Mouse (Mus musculus): ENCODE results near the gene Clta.

The Clta gene

GRCm38 (mm10) chr4:44072146-44072872 lies 68.1 kb downstream of the Clta start:
- peak; percentile 72 for DNase-seq (ENCODE audit: low read depth, low spot score)

DNA sequence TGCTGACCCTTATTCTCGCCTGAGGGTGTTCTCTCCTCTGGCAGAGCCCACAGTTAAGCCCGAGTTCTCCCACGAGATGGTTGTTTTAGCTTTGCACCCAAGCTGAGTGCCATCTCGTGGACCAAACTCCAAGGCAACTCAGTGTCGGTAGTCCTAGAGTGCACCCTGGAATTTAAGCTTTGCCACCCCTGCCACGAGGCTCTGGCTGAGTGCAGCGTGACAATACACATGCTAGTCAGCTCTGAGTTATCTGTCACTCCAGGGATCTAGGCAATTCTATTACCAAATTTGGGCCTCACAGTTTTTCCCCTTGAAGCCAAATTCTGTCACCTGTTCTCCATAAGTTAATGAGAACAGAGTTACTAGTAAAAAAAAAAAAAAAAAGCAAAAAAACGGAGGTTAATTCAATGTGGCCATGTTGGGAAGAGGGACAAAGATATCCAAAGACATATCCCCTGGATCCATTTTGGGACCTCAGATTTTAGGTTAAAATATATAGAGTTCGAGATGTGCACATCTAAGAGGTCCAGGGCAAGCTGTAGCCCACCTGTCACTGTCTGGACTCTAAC lies 68.7 kb downstream of the Clta start:
- DNase-seq (ENCODE audit: low read depth, low spot score) = no peak

GRCm38 (mm10) chr4:44073799-44074198 lies 69.5 kb downstream of the Clta start:
- no peak for DNase-seq (ENCODE audit: low read depth, low spot score)

GRCm38 (mm10) chr4:44074422-44074821 lies 70.2 kb downstream of the Clta start:
- no peak for DNase-seq (ENCODE audit: low read depth, low spot score)

- no peak for DNase-seq (ENCODE audit: low read depth, low spot score)
These were observed 74.2 kb downstream of the Clta start for GRCm38 (mm10) chr4:44078358-44078933.
